Mouse (Mus musculus): ENCODE measurements at regions not wholly inside any gene's neighbourhood (a gene's known extent, or its start where the extent isn't known, plus 50 kb on each side); places are given as distances from the start of the nearest gene placed in this dataset.
"Not testable (repeated sequence)": the region's sequence is repeated elsewhere in the genome, so short reads cannot be mapped to it uniquely, and the experiment has no call there.

DNA sequence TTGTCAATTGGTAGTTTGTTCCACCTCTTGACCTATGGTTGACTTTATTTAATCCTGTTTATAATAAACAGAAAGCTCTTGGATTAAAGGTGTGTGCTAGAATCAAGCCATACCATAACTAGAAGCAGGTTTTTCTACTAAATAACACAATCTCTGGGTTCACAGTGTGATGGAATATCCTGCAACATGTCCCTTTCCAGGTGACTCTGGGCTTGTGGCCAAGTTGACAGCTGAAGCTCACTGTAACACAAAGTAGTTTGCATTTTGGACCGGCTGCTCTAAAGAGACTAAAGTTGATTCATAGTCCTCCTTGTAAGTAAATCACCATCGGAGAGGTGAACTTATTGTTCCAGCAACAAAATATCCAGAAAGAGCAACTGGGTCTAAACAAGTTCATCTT lies 149.3 kb upstream of the Kctd3 start:
- Histone ChIP-seq H3K27ac (no peak overlapping the region), H3K4me3 (no peak overlapping the region), H3K27me3 (replicated peaks) (no peaks in the 10 kb centered on the region), H3K9me3 (no peaks in the 10 kb centered on the region), H3K9ac (no peak overlapping the region), H3K4me1 (no peaks in the 10 kb centered on the region), H3K4me2 (replicated peaks) (no peak overlapping the region), H3K36me3 (no peaks in the 10 kb centered on the region)
- ATAC-seq (ENCODE audit: low FRiP score, low read depth), result no peak
- WGBS, result 78% methylated on average over 2 of the region's 2 CpGs

DNA sequence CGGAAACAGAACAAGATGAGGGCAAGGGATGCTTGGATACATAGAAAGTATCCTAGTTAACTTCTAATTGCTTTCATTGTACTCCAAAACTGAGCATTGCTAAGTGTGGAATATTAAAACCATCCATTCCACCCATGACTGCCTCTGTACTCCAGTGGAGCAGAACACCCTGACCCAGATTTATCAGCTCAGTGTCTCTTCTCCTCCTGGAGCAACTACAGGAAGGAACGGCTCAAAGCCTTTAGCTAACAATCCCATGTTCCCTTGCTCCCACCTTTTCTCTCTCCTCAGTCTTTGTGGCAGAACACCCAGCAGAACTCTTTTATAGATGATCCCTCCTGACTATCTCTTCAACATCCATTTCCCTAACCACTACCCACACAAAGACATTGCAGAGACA lies 146.7 kb upstream of the Kctd3 start:
- 97% methylated on average over 2 of the region's 2 CpGs for WGBS
- H3K9me3 ChIP-seq, result no peaks in the 10 kb centered on the region
- no peak overlapping the region for H3K4me3 ChIP-seq
- H3K9ac ChIP-seq, result no peak overlapping the region
- H3K36me3 ChIP-seq, result no peaks in the 10 kb centered on the region
- H3K27ac ChIP-seq, result no peak overlapping the region
- no peak overlapping the region for H3K4me2 ChIP-seq (replicated peaks)
- ATAC-seq (ENCODE audit: low FRiP score, low read depth), result no peak
- no peaks in the 10 kb centered on the region for H3K27me3 ChIP-seq (replicated peaks)
- H3K4me1 ChIP-seq, result no peaks in the 10 kb centered on the region

DNA sequence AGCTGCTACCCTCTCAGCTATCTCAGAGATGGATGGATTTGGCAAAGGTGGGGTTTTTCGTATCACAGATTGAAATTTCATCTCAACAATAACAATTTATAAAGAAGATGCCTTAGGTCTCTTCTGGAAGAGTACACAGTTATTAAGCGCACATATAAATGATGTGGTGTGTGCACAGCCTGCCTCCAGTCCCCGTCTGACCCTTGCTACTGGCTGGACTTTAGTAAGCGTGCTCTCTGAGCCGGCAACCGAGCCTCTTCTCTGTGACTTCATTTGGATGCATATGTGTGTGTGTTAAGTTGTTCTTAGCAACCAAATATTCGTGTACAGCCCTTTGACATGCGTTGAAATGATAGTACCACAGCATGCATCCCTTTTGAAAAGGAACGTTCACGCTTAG lies 145.5 kb upstream of the Kctd3 start:
- Histone ChIP-seq H3K36me3 (no peaks in the 10 kb centered on the region), H3K9ac (no peak overlapping the region), H3K4me1 (no peaks in the 10 kb centered on the region), H3K27ac (no peak overlapping the region), H3K27me3 (replicated peaks) (no peaks in the 10 kb centered on the region), H3K4me2 (replicated peaks) (no peak overlapping the region), H3K9me3 (no peaks in the 10 kb centered on the region), H3K4me3 (no peak overlapping the region)
- WGBS, result 85% methylated on average over 10 of the region's 10 CpGs
- ATAC-seq (ENCODE audit: low FRiP score, low read depth), result no peak

DNA sequence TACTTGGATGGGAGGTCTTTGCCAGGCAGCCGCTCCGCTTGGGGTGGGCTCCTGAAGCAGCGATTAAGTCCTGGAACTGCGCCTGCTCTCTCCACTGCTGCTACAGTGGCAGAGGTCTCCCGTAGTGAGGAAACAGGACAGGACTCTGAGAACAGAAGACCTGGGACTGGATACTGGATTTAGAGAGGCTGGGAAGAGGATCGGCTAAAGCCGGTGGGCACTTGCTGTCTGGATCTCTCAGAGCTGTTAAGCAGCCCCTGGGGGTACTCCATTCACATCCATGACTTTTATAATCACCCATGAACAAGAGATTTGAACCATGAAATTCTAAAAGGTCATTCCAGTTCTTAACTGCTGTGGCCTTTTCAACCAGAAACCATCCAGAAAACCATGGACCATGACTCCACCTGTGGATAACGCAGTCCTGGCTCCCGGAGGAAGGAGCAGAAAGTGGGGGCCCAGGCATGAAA lies 135.4 kb upstream of the Kctd3 start:
- Histone ChIP-seq H3K36me3 (no peaks in the 10 kb centered on the region), H3K4me3 (no peak overlapping the region), H3K4me1 (peaks cover 11% of the 10 kb centered on the region), H3K9me3 (no peaks in the 10 kb centered on the region), H3K4me2 (replicated peaks) (peak overlapping the region; percentile 31), H3K27me3 (replicated peaks) (no peaks in the 10 kb centered on the region), H3K9ac (no peak overlapping the region), H3K27ac (no peak overlapping the region)
- 16% methylated on average over 9 of the region's 9 CpGs for WGBS
- 0 out of 2 replicates have a peak, but pooled peaks have one; percentile 37 for ATAC-seq (ENCODE audit: low FRiP score, low read depth)

DNA sequence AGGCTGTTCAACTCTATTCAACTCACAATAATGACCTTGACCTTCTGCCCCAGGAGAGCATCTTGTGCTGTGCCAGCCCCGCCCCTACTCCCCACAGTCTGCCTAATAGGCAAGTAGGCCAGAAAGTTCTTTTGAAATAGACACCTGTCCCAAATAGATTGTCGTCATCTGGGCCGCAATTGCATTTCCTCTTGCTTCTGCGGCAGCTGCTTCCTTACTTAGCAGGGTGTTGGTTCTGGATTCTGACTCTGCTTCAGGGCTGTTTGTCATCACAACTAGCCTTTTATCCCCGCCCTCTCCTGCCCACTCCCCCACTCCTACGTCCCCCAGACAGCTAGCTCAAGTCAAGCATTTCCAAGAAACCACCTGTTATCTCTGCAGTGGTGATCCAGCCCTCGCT lies 134.9 kb upstream of the Kctd3 start:
- no peak overlapping the region for H3K27ac ChIP-seq
- H3K27me3 ChIP-seq (replicated peaks), result no peaks in the 10 kb centered on the region
- H3K4me2 ChIP-seq (replicated peaks), result peak overlapping the region; percentile 31
- H3K9ac ChIP-seq, result no peak overlapping the region
- no peaks in the 10 kb centered on the region for H3K9me3 ChIP-seq
- WGBS, result 25% methylated on average over 7 of the region's 7 CpGs
- H3K4me1 ChIP-seq, result peaks cover 11% of the 10 kb centered on the region
- peak; percentile 2; the same call in 1 of the 2 replicates for ATAC-seq (ENCODE audit: low FRiP score, low read depth)
- H3K36me3 ChIP-seq, result no peaks in the 10 kb centered on the region
- no peak overlapping the region for H3K4me3 ChIP-seq

DNA sequence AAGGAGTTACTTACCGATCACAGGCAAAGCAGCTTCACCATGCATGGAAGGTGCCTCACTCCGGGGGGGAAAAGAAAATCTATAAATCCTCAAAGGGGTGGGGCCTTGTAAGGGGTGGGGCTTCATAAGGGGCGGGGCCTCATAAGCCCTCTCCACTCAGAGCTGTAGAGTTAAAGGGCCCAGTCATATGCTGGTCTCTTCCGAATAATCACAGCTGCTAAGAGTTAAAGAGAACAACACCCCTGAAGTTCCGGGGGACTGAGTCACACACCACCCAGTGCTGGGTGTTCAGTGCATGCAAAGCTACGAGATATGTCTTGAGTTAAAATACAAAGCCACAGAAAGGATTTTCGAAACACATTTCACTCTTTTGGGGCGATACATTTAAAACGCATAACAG lies 134.1 kb upstream of the Kctd3 start:
- 85% methylated on average over 9 of the region's 9 CpGs for WGBS
- ATAC-seq (ENCODE audit: low FRiP score, low read depth), result no peak
- H3K27me3 ChIP-seq (replicated peaks), result no peaks in the 10 kb centered on the region

DNA sequence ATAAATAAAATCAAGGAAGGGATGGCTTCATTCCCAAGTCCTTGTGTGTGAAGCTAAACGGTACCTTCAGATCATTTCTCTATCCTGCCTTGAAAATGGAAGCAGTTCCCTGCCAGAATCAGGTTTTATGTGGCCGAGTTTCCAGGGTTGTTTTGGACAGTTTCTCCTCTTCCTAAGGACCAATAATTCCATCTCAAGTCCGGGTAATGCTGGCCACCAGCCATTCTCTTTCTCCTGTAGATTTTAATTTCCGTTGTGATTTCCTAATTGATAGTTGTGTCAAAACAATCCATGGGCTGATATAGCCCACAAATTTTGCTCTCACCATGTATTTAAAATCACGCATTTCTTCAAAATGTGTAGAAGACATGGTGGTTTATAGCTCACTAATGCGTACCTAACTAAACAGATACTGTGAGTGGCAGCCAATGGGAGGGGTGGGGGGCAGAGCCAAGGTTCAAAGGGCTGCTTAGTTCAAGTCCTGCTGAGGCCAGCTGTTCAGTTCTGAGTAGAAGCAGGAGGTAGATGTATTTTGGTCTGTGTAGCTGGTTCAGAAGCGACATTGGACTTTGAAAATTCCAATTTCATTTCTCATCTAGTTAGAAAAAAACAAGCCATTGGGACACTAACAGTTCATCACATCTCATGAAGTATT lies 129.2 kb upstream of the Kctd3 start:
- WGBS, result 84% methylated on average over 7 of the region's 7 CpGs
- no peak for ATAC-seq (ENCODE audit: low FRiP score, low read depth)
- H3K4me1 ChIP-seq, result no peaks in the 10 kb centered on the region

More for the DNA sequence above, 134.1 kb upstream of the Kctd3 start:
- Histone ChIP-seq H3K36me3 (no peaks in the 10 kb centered on the region), H3K9ac (no peak overlapping the region), H3K4me2 (replicated peaks) (no peak overlapping the region), H3K27ac (no peak overlapping the region), H3K4me1 (peaks cover 11% of the 10 kb centered on the region), H3K9me3 (no peaks in the 10 kb centered on the region), H3K4me3 (no peak overlapping the region)

DNA sequence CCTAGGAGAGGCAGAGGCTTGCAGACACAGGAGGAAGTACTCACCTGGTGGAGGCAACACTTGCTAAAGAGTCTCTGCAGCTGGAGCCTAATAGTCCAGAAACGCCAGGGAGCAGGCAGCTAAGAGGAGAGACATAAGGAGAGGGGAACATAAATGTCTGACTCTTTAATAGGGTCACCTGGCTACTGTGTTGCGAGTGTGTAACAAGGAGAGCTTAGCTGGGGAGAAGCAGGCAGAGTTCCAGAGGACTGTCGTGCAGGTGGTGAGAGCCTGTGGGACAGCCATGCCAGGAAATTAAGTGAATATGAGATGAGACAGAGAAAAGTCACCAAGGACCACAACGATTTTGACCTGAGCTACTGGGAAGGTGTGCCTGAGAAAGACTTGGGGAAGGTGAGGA lies 128.2 kb upstream of the Kctd3 start:
- no peak overlapping the region for H3K27ac ChIP-seq
- H3K4me1 ChIP-seq, result no peaks in the 10 kb centered on the region
- WGBS, result 85% methylated on average over 4 of the region's 4 CpGs
- ATAC-seq (ENCODE audit: low FRiP score, low read depth), result no peak
- H3K9me3 ChIP-seq, result no peaks in the 10 kb centered on the region
- no peaks in the 10 kb centered on the region for H3K36me3 ChIP-seq
- no peak overlapping the region for H3K4me2 ChIP-seq (replicated peaks)
- no peak overlapping the region for H3K4me3 ChIP-seq
- H3K27me3 ChIP-seq (replicated peaks), result no peaks in the 10 kb centered on the region
- no peak overlapping the region for H3K9ac ChIP-seq

More for the DNA sequence above, 129.2 kb upstream of the Kctd3 start:
- Histone ChIP-seq H3K27ac (no peak overlapping the region), H3K27me3 (replicated peaks) (no peaks in the 10 kb centered on the region), H3K9ac (no peak overlapping the region), H3K36me3 (no peaks in the 10 kb centered on the region), H3K4me2 (replicated peaks) (no peak overlapping the region), H3K9me3 (no peaks in the 10 kb centered on the region), H3K4me3 (no peak overlapping the region)

DNA sequence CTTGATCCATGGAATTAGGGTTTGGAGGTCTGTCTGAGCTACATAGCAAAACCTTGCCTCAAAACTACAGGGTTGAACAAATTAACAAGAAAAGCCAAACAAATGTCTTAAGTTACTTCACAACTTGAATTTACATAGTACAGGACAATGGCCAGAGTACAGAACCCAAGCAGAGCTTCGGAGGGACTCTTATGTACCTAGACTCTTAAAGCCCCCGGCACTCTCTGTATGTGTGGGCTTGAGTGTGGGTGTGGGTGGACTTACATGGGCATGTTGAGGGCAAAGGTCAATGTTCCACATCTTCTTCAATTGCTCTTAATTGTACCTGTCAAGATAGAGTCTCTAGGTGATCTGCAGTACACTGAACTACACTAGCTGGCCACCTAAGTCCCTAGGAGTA lies 121.1 kb upstream of the Kctd3 start:
- WGBS, result 84% methylated on average over 2 of the region's 2 CpGs
- Histone ChIP-seq H3K9me3 (no peaks in the 10 kb centered on the region), H3K4me3 (no peak overlapping the region), H3K27ac (no peak overlapping the region), H3K36me3 (no peaks in the 10 kb centered on the region), H3K4me2 (replicated peaks) (no peak overlapping the region), H3K27me3 (replicated peaks) (no peaks in the 10 kb centered on the region), H3K4me1 (peaks cover 16% of the 10 kb centered on the region), H3K9ac (no peak overlapping the region)
- peak; percentile 48; the same call in 1 of the 2 replicates for ATAC-seq (ENCODE audit: low FRiP score, low read depth)

DNA sequence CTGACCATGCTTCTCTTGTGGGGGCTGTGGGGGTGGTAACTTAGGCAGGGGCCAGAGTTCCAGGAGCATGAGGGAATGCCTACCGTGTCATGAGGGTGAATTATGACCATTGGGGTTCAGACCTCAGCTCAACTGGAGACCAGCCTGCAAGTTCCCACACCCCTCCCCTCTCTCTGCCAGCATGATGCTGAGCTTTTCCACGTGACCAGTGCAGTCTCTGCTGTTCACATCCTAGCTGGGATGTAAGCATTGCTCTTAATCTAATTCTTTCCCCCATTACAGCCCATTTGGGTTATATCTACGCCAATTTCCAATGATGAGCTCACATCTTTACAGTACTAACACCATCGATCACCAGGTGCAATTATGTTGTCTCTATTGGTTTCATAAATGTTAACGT lies 120.6 kb upstream of the Kctd3 start:
- peak; percentile 82 for ATAC-seq (ENCODE audit: low FRiP score, low read depth)
- H3K27me3 ChIP-seq (replicated peaks); H3K4me3 ChIP-seq; H3K9me3 ChIP-seq; H3K36me3 ChIP-seq; H3K27ac ChIP-seq; H3K9ac ChIP-seq: not testable (repeated sequence)
- Histone ChIP-seq H3K4me2 (replicated peaks) (peak overlapping the region; percentile 27; the same call in 1 of the 2 replicates), H3K4me1 (peaks cover 16% of the 10 kb centered on the region)
- WGBS, result 46% methylated on average over 5 of the region's 5 CpGs

DNA sequence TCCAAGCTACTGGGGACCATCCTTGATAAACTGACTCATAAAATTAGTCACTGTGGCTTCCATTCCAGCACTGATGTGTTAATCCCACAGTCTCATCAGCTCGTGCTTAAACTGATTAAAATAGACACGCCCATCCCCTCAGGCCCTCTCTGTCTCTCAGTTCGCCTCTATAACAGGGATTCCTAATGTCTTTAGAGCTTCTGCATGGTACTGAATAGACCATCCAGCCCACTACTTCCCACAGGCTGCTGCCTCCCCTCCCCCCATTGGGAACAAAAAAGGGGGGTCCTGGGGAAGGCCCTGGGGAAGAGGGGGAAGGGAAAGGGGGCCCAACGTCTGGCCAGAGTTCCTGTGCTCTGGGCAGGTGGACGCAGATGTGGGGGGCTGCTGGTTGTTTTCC lies 119.7 kb upstream of the Kctd3 start:
- Histone ChIP-seq H3K27me3 (replicated peaks) (no peaks in the 10 kb centered on the region), H3K4me2 (replicated peaks) (peak overlapping the region; percentile 27; the same call in 1 of the 2 replicates), H3K9ac (no peak overlapping the region), H3K4me1 (peaks cover 16% of the 10 kb centered on the region), H3K27ac (no peak overlapping the region), H3K9me3 (no peaks in the 10 kb centered on the region), H3K36me3 (no peaks in the 10 kb centered on the region), H3K4me3 (no peak overlapping the region)
- 14% methylated on average over 5 of the region's 5 CpGs for WGBS
- peak; percentile 55; the same call in 1 of the 2 replicates for ATAC-seq (ENCODE audit: low FRiP score, low read depth)

DNA sequence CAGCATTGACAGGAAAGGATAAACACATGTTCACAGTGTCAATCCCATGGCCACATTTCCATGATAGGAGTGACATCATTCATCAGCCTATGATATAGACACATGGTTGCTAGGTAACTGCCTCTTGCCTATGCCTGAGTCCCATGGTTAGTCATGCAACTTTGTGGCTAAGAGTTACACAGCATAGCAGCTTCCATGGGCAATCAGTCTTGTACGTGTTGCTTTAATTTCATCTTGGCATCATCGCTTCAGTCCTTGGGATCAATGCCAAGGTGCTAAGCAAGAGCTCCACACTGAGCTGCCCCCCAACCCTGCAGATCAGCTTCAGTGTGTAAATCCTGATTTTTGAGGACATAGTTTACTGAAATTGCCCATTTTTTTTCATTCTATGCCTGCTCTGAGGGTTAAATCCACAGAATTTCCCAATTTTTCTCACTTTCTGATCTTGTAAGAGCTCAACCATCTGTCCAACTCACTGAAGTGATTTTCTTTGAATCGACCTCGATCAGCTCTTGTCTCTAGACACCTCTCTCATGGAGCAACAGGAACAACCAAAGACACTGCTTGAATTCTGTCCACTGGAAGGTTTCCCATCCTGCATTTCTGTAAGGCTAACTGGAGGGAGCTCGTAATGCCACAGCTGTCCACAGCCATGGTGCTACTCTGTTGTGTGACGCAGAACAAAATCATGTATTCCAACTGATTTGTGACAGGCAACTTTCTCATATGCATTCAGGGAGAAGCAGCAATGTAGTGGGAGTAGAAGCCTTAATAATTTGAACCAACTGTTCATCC lies 112.5 kb upstream of the Kctd3 start:
- no peak overlapping the region for H3K9ac ChIP-seq
- no peak overlapping the region for H3K27ac ChIP-seq
- ATAC-seq (ENCODE audit: low FRiP score, low read depth), result no peak
- no peaks in the 10 kb centered on the region for H3K4me1 ChIP-seq
- no peak overlapping the region for H3K4me2 ChIP-seq (replicated peaks)
- H3K9me3 ChIP-seq, result no peaks in the 10 kb centered on the region
- no peak overlapping the region for H3K4me3 ChIP-seq
- WGBS, result 91% methylated on average over 6 of the region's 6 CpGs
- H3K36me3 ChIP-seq, result no peaks in the 10 kb centered on the region
- H3K27me3 ChIP-seq (replicated peaks), result no peaks in the 10 kb centered on the region
